Comparison of ENCODE assay signal across 10 mouse cellular contexts in the genomic region with DNA sequence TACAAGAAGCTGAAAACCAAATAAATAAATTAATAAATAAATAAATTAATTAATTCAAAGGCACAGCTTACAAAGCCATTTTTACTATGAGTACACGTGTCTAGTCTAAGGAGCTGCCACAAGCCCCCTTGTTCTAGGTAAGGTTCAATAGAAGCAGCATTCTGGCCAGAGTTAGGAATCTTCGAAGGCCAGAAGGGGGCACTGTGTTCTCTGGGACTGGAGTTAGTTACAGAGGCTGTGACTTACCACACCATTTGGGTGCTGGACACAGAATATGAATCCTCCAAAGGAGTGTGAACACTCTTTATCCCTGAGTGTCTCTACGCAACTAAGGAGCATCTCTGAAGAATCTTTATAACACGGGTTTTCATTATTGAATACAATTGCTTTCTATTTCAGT. TPM values are rescaled to one million over a fixed set of nuclear protein-coding genes. Genes with fewer than 3 reads are reported as not detected.
A peak's percentile ranks its signal among the peaks of the same experiment; 100 is the strongest.
DNase-seq lines count a peak whose midpoint lies in the region; ATAC-seq and TF ChIP-seq lines count a peak whose summit lies in the region.
"Had no signal": no experiment of that assay in that cellular context is flagged by ENCODE, and none has a peak within 500 bp of the region (broad histone marks: within the 10 kb centered on the region; RNA-seq: fewer than 3 reads in every experiment).

No protein-coding gene starts in this region.

- ATAC-seq in lung, postnatal 0 days: no peak
- no peak for ATAC-seq in forebrain, embryonic 15.5 days (replicated peaks)

- H3K36me3 ChIP-seq in lung, postnatal 0 days (ENCODE audit: insufficient read depth, low read length): peaks cover 22% of the 10 kb centered on the region
- H3K36me3 ChIP-seq in forebrain, embryonic 15.5 days: peaks cover 72% of the 10 kb centered on the region

- H3K4me1 ChIP-seq in bone marrow, adult 2 months (ENCODE audit: control insufficient read depth, insufficient read depth, low read length): no peaks in the 10 kb centered on the region
- H3K4me1 ChIP-seq in lung, postnatal 0 days (ENCODE audit: insufficient read depth, low read depth, low read length): no peaks in the 10 kb centered on the region
- no peaks in the 10 kb centered on the region for H3K4me1 ChIP-seq in forebrain, embryonic 15.5 days
- H3K4me1 ChIP-seq: lung, embryonic 15.5 days had no signal

- TF ChIP-seq EP300 in lung, postnatal 0 days (IDR thresholded peaks at IDR 0.05): no peak

- peak; percentile 73 for TF ChIP-seq CTCF in layer of hippocampus, adult 2 months (conservative IDR thresholded peaks at IDR 0.05)
- TF ChIP-seq CTCF in bone marrow, adult 2 months (IDR thresholded peaks at IDR 0.05; ENCODE audit: control insufficient read depth, insufficient read depth, low read length): peak; percentile 29; the same call in 1 of the 2 replicates
- TF ChIP-seq CTCF in lung, postnatal 0 days (IDR thresholded peaks at IDR 0.05): peak; percentile 57

- peak; percentile 40 for DNase-seq in adrenal gland, postnatal 10 days
- DNase-seq in adrenal gland, postnatal 25 days: no peak
- no peak for DNase-seq in layer of hippocampus, adult 2 months (ENCODE audit: low spot score in 2 of 2)
- no peak for DNase-seq in layer of hippocampus, adult 9-10 months (ENCODE audit: low spot score)
- peak; percentile 34 for DNase-seq in lung, postnatal 0 days (ENCODE audit: low spot score)
- no peak for DNase-seq in layer of hippocampus, postnatal 14 days (ENCODE audit: low spot score in 2 of 2)

- H3K9ac ChIP-seq in lung, postnatal 0 days (replicated peaks; ENCODE audit: low read depth): no peak overlapping the region
- no peak overlapping the region for H3K9ac ChIP-seq in forebrain, embryonic 15.5 days (replicated peaks)
- H3K9ac ChIP-seq: lung, embryonic 15.5 days; stomach, embryonic 15.5 days had no signal

- no peaks in the 10 kb centered on the region for H3K27me3 ChIP-seq in lung, postnatal 0 days (replicated peaks; ENCODE audit: insufficient read depth, low read length)
- no peaks in the 10 kb centered on the region for H3K27me3 ChIP-seq in forebrain, embryonic 15.5 days
- H3K27me3 ChIP-seq: lung, embryonic 15.5 days; stomach, embryonic 15.5 days had no signal

- no peak overlapping the region for H3K4me3 ChIP-seq in layer of hippocampus, adult 2 months
- no peak overlapping the region for H3K4me3 ChIP-seq in bone marrow, adult 2 months (replicated peaks; ENCODE audit: control insufficient read depth, low read depth, low read length)
- no peak overlapping the region for H3K4me3 ChIP-seq in lung, postnatal 0 days (ENCODE audit: low read depth, low read length)
- no peak overlapping the region for H3K4me3 ChIP-seq in forebrain, embryonic 15.5 days
- H3K4me3 ChIP-seq: lung, embryonic 15.5 days; stomach, embryonic 15.5 days had no signal

- H3K4me2 ChIP-seq in lung, postnatal 0 days (replicated peaks; ENCODE audit: low read depth, low read length): no peak overlapping the region
- H3K4me2 ChIP-seq in forebrain, embryonic 15.5 days (replicated peaks): no peak overlapping the region
- H3K4me2 ChIP-seq: lung, embryonic 15.5 days; stomach, embryonic 15.5 days had no signal

- TF ChIP-seq POLR2A in bone marrow, adult 2 months (IDR thresholded peaks at IDR 0.05; ENCODE audit: borderline replicate concordance, control insufficient read depth, low read depth, low read length): no peak

- H3K27ac ChIP-seq in layer of hippocampus, adult 2 months: no peak overlapping the region
- no peak overlapping the region for H3K27ac ChIP-seq in bone marrow, adult 2 months (ENCODE audit: control insufficient read depth, insufficient read depth, low read depth, low read length, poor library complexity)
- no peak overlapping the region for H3K27ac ChIP-seq in lung, postnatal 0 days (ENCODE audit: low read length)
- no peak overlapping the region for H3K27ac ChIP-seq in forebrain, embryonic 15.5 days (replicated peaks)
- H3K27ac ChIP-seq: lung, embryonic 15.5 days; stomach, embryonic 15.5 days had no signal

- H3K9me3 ChIP-seq in lung, postnatal 0 days (ENCODE audit: low read length): no peaks in the 10 kb centered on the region
- H3K9me3 ChIP-seq in forebrain, embryonic 15.5 days: no peaks in the 10 kb centered on the region
- H3K9me3 ChIP-seq: lung, embryonic 15.5 days; stomach, embryonic 15.5 days had no signal

- 84% methylated on average over 4 of the region's 4 CpGs for WGBS in bone marrow, adult 2 months
- 83% methylated on average over 4 of the region's 4 CpGs for WGBS in lung, postnatal 0 days
- WGBS in forebrain, embryonic 15.5 days: 82% methylated on average over 4 of the region's 4 CpGs

RNA-seq across cellular contexts. Expression of a gene that starts 23.7 kb away (rescaled TPM):
- 100 to 1,000 TPM; 103 to 118 TPM for total RNA-seq in adrenal gland, postnatal 10 days (2021)
- total RNA-seq in adrenal gland, postnatal 25 days (2021): 150 and 170 TPM in 2 replicates
- total RNA-seq in layer of hippocampus, adult 2 months (2021): 100 to 1,000 TPM; 159 to 164 TPM
- polyA plus RNA-seq in bone marrow, adult 2 months (2011; ENCODE audit: insufficient read depth, insufficient read length, low replicate concordance, missing spikeins): 31.7 and 47.0 TPM in 2 replicates
- 83.5 and 86.0 TPM in 2 replicates for polyA plus RNA-seq in lung, postnatal 0 days (2015; fragmentation: Nextera tagmentation; extraction: Ambion mirVana)
- total RNA-seq in layer of hippocampus, postnatal 14 days (2021): 100 to 1,000 TPM; 149 to 156 TPM
- 172 and 180 TPM in 2 replicates for polyA plus RNA-seq in forebrain, embryonic 15.5 days (2015; fragmentation: Nextera tagmentation; extraction: Ambion mirVana)

RNA-seq across cellular contexts. Expression of a gene that starts 57.4 kb away (rescaled TPM):
- 1 to 10 TPM in 1 of 2 experiments, under 1 TPM in 1; 0.33 to 1.1 TPM for total RNA-seq in adrenal gland, postnatal 10 days (2021)
- 0.24 TPM in 1 of 2 replicates, not detected in the other for total RNA-seq in adrenal gland, postnatal 25 days (2021)
- 1 to 10 TPM; 5.5 to 5.6 TPM for total RNA-seq in layer of hippocampus, adult 2 months (2021)
- polyA plus RNA-seq in bone marrow, adult 2 months (2011; ENCODE audit: insufficient read depth, insufficient read length, low replicate concordance, missing spikeins): not detected in 2 replicates
- polyA plus RNA-seq in lung, postnatal 0 days (2015; fragmentation: Nextera tagmentation; extraction: Ambion mirVana): 0.38 and 0.54 TPM in 2 replicates
- total RNA-seq in layer of hippocampus, postnatal 14 days (2021): 1 to 10 TPM; 3.1 to 4.9 TPM
- polyA plus RNA-seq in forebrain, embryonic 15.5 days (2015; fragmentation: Nextera tagmentation; extraction: Ambion mirVana): 0.29 and 0.59 TPM in 2 replicates

Comparison
In these comparisons a context has a peak if more than half of its experiments do, and no peak if none do; other contexts are left out.
1. DNase-seq: peak in adrenal gland, postnatal 10 days (single experiment) and lung, postnatal 0 days (single experiment); none in adrenal gland, postnatal 25 days (single experiment), layer of hippocampus, adult 2 months (0 of 2), layer of hippocampus, adult 9-10 months (single experiment) and layer of hippocampus, postnatal 14 days (0 of 2).
2. Peak in every context shown above with its lines, with median percentiles within 50 percentile points of each other: CTCF ChIP-seq.